ENCODE assay signal across 10 mouse cellular contexts in the genomic region with DNA sequence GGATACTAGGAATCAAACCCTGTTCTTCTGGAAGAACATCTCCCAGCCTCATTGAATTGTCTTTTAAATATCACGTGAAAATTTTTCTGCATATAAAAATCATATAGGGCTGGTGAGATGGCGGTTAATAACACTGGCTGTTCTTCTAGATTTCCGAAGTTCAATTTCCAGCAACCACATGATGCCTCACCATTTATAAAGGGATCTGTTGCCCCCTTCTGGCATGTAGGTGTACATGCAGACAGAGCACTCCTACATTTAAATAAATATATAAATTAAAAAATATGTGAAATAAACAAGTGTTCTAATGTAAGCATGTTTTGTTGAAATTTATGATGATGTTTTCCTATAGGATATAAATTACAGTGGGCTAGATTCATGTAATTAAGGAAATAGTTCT.
DNase-seq lines count a peak whose midpoint lies in the region; ATAC-seq and TF ChIP-seq lines count a peak whose summit lies in the region.
"Had no signal": no experiment of that assay in that cellular context is flagged by ENCODE, and none has a peak within 500 bp of the region (broad histone marks: within the 10 kb centered on the region; RNA-seq: fewer than 3 reads in every experiment).

No protein-coding gene starts in this region.

- H3K27me3 ChIP-seq in liver, embryonic 14.5 days (ENCODE audit: control insufficient read depth, insufficient read depth, low read length), result no peaks in the 10 kb centered on the region
- no peaks in the 10 kb centered on the region for H3K27me3 ChIP-seq in liver, embryonic 11.5 days (replicated peaks; ENCODE audit: control insufficient read depth, insufficient read depth, low read length)
- H3K27me3 ChIP-seq: heart, embryonic 13.5 days; megakaryocyte, embryonic 14.5 days had no signal

- no peak overlapping the region for H3K4me2 ChIP-seq in liver, embryonic 14.5 days (ENCODE audit: low read depth)
- no peak overlapping the region for H3K4me2 ChIP-seq in liver, embryonic 11.5 days
- H3K4me2 ChIP-seq: heart, embryonic 13.5 days had no signal

- no peak for ATAC-seq in liver, embryonic 14.5 days (ENCODE audit: insufficient read depth)
- ATAC-seq in liver, embryonic 11.5 days (replicated peaks; ENCODE audit: low FRiP score), result no peak

- no peak overlapping the region for H3K9ac ChIP-seq in liver, embryonic 14.5 days (replicated peaks)
- no peak overlapping the region for H3K9ac ChIP-seq in liver, embryonic 11.5 days (ENCODE audit: low read depth, low read length)
- H3K9ac ChIP-seq: heart, embryonic 13.5 days had no signal

- H3K27ac ChIP-seq in liver, embryonic 14.5 days, result no peak overlapping the region
- no peak overlapping the region for H3K27ac ChIP-seq in liver, embryonic 11.5 days (ENCODE audit: low read depth, low read length)
- H3K27ac ChIP-seq: heart, embryonic 13.5 days had no signal

- peak; percentile 27 to 48 for DNase-seq in cerebellum, postnatal 10 days
- DNase-seq in cerebellum, postnatal 36 days, result no peak
- DNase-seq in liver, embryonic 14.5 days (ENCODE audit: low read depth in 3 of 3, low spot score in 3 of 3), result peak; percentile 36 to 49 (median 39)
- DNase-seq in liver, embryonic 11.5 days (ENCODE audit: low spot score), result no peak
- peak; percentile 41 for DNase-seq in c-Kit-positive CD71-positive TER-119-negative erythroid progenitor cells, embryonic 14.5 days (ENCODE audit: low read depth)
- DNase-seq in mesoderm, embryonic 11.5 days (ENCODE audit: low read depth, low spot score), result peak; percentile 51
- DNase-seq in frontal cortex, postnatal 10 days (ENCODE audit: low spot score in 2 of 2), result no peak
- no peak for DNase-seq in urinary bladder, postnatal 10 days (ENCODE audit: low spot score)

- no peak for TF ChIP-seq EP300 in liver, embryonic 14.5 days (IDR thresholded peaks at IDR 0.05; ENCODE audit: low read depth)

- no peaks in the 10 kb centered on the region for H3K36me3 ChIP-seq in liver, embryonic 14.5 days (replicated peaks; ENCODE audit: control insufficient read depth, insufficient read depth, low read depth)
- H3K36me3 ChIP-seq in liver, embryonic 11.5 days (ENCODE audit: control insufficient read depth, insufficient read depth, low read length), result peaks cover 6% of the 10 kb centered on the region

- WGBS in liver, embryonic 14.5 days (ENCODE audit: insufficient replicate concordance), result 33% methylated on average over 3 of the region's 3 CpGs
- WGBS in liver, embryonic 11.5 days, result 43% methylated on average over 3 of the region's 3 CpGs

- H3K9me3 ChIP-seq in liver, embryonic 14.5 days (ENCODE audit: control insufficient read depth, low read length), result no peaks in the 10 kb centered on the region
- no peaks in the 10 kb centered on the region for H3K9me3 ChIP-seq in liver, embryonic 11.5 days (ENCODE audit: control insufficient read depth, low read length)
- H3K9me3 ChIP-seq: heart, embryonic 13.5 days; megakaryocyte, embryonic 14.5 days had no signal

- TF ChIP-seq CTCF in liver, embryonic 14.5 days (IDR thresholded peaks at IDR 0.05; ENCODE audit: low read depth), result peak; percentile 63; the same call in 1 of the 2 replicates

- H3K4me3 ChIP-seq in liver, embryonic 14.5 days (ENCODE audit: insufficient read depth in 1 of 2, low read depth in 2 of 2, low read length in 2 of 2), result no peak overlapping the region
- H3K4me3 ChIP-seq in liver, embryonic 11.5 days (ENCODE audit: low read depth, low read length), result no peak overlapping the region
- H3K4me3 ChIP-seq: heart, embryonic 13.5 days; megakaryocyte, embryonic 14.5 days had no signal

- no peaks in the 10 kb centered on the region for H3K4me1 ChIP-seq in liver, embryonic 14.5 days (replicated peaks; ENCODE audit: control insufficient read depth in 2 of 2, insufficient read depth in 2 of 2, low read length in 1 of 2)
- no peaks in the 10 kb centered on the region for H3K4me1 ChIP-seq in liver, embryonic 11.5 days (replicated peaks; ENCODE audit: control insufficient read depth, insufficient read depth, low read length)
- H3K4me1 ChIP-seq: megakaryocyte, embryonic 14.5 days had no signal

Comparison
In these comparisons a context has a peak if more than half of its experiments do, and no peak if none do; other contexts are left out.
1. DNase-seq: peak in cerebellum, postnatal 10 days (2 of 2), liver, embryonic 14.5 days (3 of 3), c-Kit-positive CD71-positive TER-119-negative erythroid progenitor cells, embryonic 14.5 days (single experiment) and mesoderm, embryonic 11.5 days (single experiment); none in cerebellum, postnatal 36 days (0 of 2), liver, embryonic 11.5 days (single experiment), frontal cortex, postnatal 10 days (0 of 2) and urinary bladder, postnatal 10 days (single experiment).